Mouse (Mus musculus) gonadal fat pad, adult 2 months (tissue): Measurements from ENCODE around the gene Stk25. TPM values are rescaled to one million over a fixed set of nuclear protein-coding genes. Genes with fewer than 3 reads are reported as not detected.
"Not testable (repeated sequence)": the region's sequence is repeated elsewhere in the genome, so short reads cannot be mapped to it uniquely, and the experiment has no call there.

ENCODE experiments used
- DNase-seq: peaks from one replicate; pipeline ENCODE4 v3.0.0-alpha.2; 2012; ENCODE audit warnings: low read depth
- polyA plus RNA-seq: library from polyadenylated mRNA; depleted of rRNA; stranded (reverse); fragments of >200 nt; gene quantifications from 2 replicates; pipeline ENCODE4 v1.2.3, GENCODE M21; 2012; rRNA removed

Stk25 gene
- polyA plus RNA-seq = 157 and 178 TPM in 2 replicates

GRCm38 (mm10) chr1:93658559-93658958 lies at the start of gene Stk25:
Gene Stk25 (minus strand): TSS chr1:93658659.
- DNase-seq = not testable (repeated sequence)

GRCm38 (mm10) chr1:93705389-93705788 lies 46.9 kb upstream of the Stk25 start:
- no peak for DNase-seq

- DNase-seq = no peak
These were observed 45.9 kb upstream of the Stk25 start for GRCm38 (mm10) chr1:93704341-93704740.

- DNase-seq = no peak
These were observed 45.1 kb upstream of the Stk25 start for GRCm38 (mm10) chr1:93703472-93704048.

- DNase-seq = no peak
These were observed 43.6 kb upstream of the Stk25 start for GRCm38 (mm10) chr1:93702106-93702505.

- no peak for DNase-seq
These were observed 40.7 kb upstream of the Stk25 start for GRCm38 (mm10) chr1:93699159-93699558.

GRCm38 (mm10) chr1:93697317-93697716 lies 38.9 kb upstream of the Stk25 start:
- DNase-seq = no peak

- no peak for DNase-seq
These were observed 36.5 kb upstream of the Stk25 start for GRCm38 (mm10) chr1:93694966-93695365.

- no peak for DNase-seq
These were observed 35.5 kb upstream of the Stk25 start for GRCm38 (mm10) chr1:93693943-93694342.

GRCm38 (mm10) chr1:93693502-93693901 lies 35.0 kb upstream of the Stk25 start:
- DNase-seq = no peak

GRCm38 (mm10) chr1:93692773-93693172 lies 34.3 kb upstream of the Stk25 start:
- no peak for DNase-seq

GRCm38 (mm10) chr1:93691786-93692357 lies 33.4 kb upstream of the Stk25 start:
- no peak for DNase-seq

GRCm38 (mm10) chr1:93691106-93691505 lies 32.6 kb upstream of the Stk25 start:
- DNase-seq = no peak

GRCm38 (mm10) chr1:93689901-93690496 lies 31.5 kb upstream of the Stk25 start:
- DNase-seq = no peak

GRCm38 (mm10) chr1:93688154-93688553 lies 29.7 kb upstream of the Stk25 start:
- no peak for DNase-seq

- DNase-seq = no peak
These were observed 28.5 kb upstream of the Stk25 start for GRCm38 (mm10) chr1:93686961-93687320.

GRCm38 (mm10) chr1:93686245-93686960 lies 27.9 kb upstream of the Stk25 start:
- no peak for DNase-seq

- DNase-seq = no peak
These were observed 27.2 kb upstream of the Stk25 start, which contains the start of gene Bok for GRCm38 (mm10) chr1:93685401-93686244. Gene Bok (plus strand): TSS chr1:93685660.

GRCm38 (mm10) chr1:93679889-93680568 lies 21.6 kb upstream of the Stk25 start:
- DNase-seq = no peak

- peak; percentile 81 for DNase-seq
These were observed 19.9 kb upstream of the Stk25 start for GRCm38 (mm10) chr1:93678386-93678785.

GRCm38 (mm10) chr1:93672682-93673081 lies 14.2 kb upstream of the Stk25 start:
- DNase-seq = no peak
